Mouse (Mus musculus): ENCODE measurements around the gene Fip1l1. TPM values are rescaled to one million over a fixed set of nuclear protein-coding genes. Genes with fewer than 3 reads are reported as not detected.

Fip1l1 gene
- total and polyA plus RNA-seq, 3 experiments: 72.0 to 171 (median 83.1) TPM

- no peak overlapping the region for H3K4me2 ChIP-seq (ENCODE audit: insufficient read depth, low read depth, poor library complexity, severe bottlenecking)
- no peak overlapping the region for H3K4me3 ChIP-seq (replicated peaks in 1 of 3; ENCODE audit: low read depth in 2 of 3, low read length in 2 of 3, poor library complexity in 1 of 3)
Measured at GRCm38 (mm10) chr5:74647584-74647984, 112.3 kb downstream of the Fip1l1 start.

DNA sequence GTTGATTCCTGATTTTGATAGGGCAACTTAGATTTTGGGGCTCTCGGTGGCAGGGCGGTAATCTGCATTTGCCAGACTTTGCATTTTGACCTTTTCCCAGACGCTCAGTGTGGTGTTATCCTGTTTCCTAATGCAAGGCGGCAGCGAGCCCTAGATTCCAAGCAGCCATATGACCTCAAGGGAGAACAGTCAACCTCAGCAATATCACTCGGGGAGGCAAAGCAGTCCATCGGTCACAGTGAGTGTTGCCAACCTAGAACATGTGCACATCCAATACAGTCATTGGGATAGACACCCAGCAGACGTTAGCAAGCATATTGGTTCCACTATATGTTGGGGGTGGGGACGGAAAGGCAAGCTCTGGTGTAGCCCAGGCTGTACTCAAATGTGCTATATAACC lies 113.0 kb downstream of the Fip1l1 start:
- no peaks in the 10 kb centered on the region for H3K79me2 ChIP-seq (replicated peaks; ENCODE audit: control insufficient read depth, extremely low read depth, insufficient read depth, poor library complexity, severe bottlenecking)
- TF ChIP-seq SIN3A (IDR thresholded peaks at IDR 0.05; ENCODE audit: low read length) (no peak), HCFC1 (IDR thresholded peaks at IDR 0.05; ENCODE audit: low read depth, low read length) (no peak), EP300 (IDR thresholded peaks at IDR 0.05; ENCODE audit: low read length) (no peak)
- dilution Hi-C loops (cut with MboI; ENCODE audit: extremely low pct_ligation_motif_present, extremely low pct_unique_long_range_greater_than_20kb, low sequenced_read_pairs) (no loop called here), in situ Hi-C loops (cut with MboI; ENCODE audit: low pct_ligation_motif_present, low pct_unique_long_range_greater_than_20kb, low sequenced_read_pairs) (loop anchor here (25.0 kb wide), 1 partner anchor 514 kb away; the partner anchor contains the start of gene Pdgfra)
- H3K27ac ChIP-seq (ENCODE audit: insufficient read depth, low read depth): no peak overlapping the region
- no peaks in the 10 kb centered on the region for H3K9me3 ChIP-seq (replicated peaks; ENCODE audit: low read length)
- H3K4me2 ChIP-seq (ENCODE audit: insufficient read depth, low read depth, poor library complexity, severe bottlenecking): no peak overlapping the region
- no peaks in the 10 kb centered on the region for H3K27me3 ChIP-seq (replicated peaks)
- DNase-seq (ENCODE audit: extremely low read depth): no peak
- H3K36me3 ChIP-seq (replicated peaks in 1 of 2; ENCODE audit: control insufficient read depth in 1 of 2, insufficient read depth in 1 of 2, low read length in 1 of 2): no peaks in the 10 kb centered on the region
- no peak overlapping the region for H3K4me3 ChIP-seq (replicated peaks in 1 of 3; ENCODE audit: low read depth in 2 of 3, low read length in 2 of 3, poor library complexity in 1 of 3)
- no peaks in the 10 kb centered on the region for H3K4me1 ChIP-seq (ENCODE audit: control insufficient read depth in 1 of 2, insufficient read depth in 2 of 2)
- no peak overlapping the region for H3K9ac ChIP-seq (ENCODE audit: insufficient read depth, low read depth)

More at GRCm38 (mm10) chr5:74647584-74647984, 112.3 kb downstream of the Fip1l1 start:
- dilution Hi-C loops (cut with MboI; ENCODE audit: extremely low pct_ligation_motif_present, extremely low pct_unique_long_range_greater_than_20kb, low sequenced_read_pairs): no loop called here
- Histone ChIP-seq H3K9me3 (replicated peaks; ENCODE audit: low read length) (no peaks in the 10 kb centered on the region), H3K9ac (ENCODE audit: insufficient read depth, low read depth) (no peak overlapping the region), H3K27me3 (replicated peaks) (no peaks in the 10 kb centered on the region), H3K79me2 (replicated peaks; ENCODE audit: control insufficient read depth, extremely low read depth, insufficient read depth, poor library complexity, severe bottlenecking) (no peaks in the 10 kb centered on the region), H3K27ac (ENCODE audit: insufficient read depth, low read depth) (no peak overlapping the region), H3K4me1 (ENCODE audit: control insufficient read depth in 1 of 2, insufficient read depth in 2 of 2) (no peaks in the 10 kb centered on the region), H3K36me3 (replicated peaks in 1 of 2; ENCODE audit: control insufficient read depth in 1 of 2, insufficient read depth in 1 of 2, low read length in 1 of 2) (no peaks in the 10 kb centered on the region)
- DNase-seq (ENCODE audit: extremely low read depth): no peak
- in situ Hi-C loops (cut with MboI; ENCODE audit: low pct_ligation_motif_present, low pct_unique_long_range_greater_than_20kb, low sequenced_read_pairs): loop anchor here (25.0 kb wide), 1 partner anchor 515 kb away; the partner anchor contains the start of gene Pdgfra
- TF ChIP-seq ZC3H11A (IDR thresholded peaks at IDR 0.05; ENCODE audit: low read depth, low read length) (no peak), MAFK (IDR thresholded peaks at IDR 0.05; ENCODE audit: insufficient replicate concordance, low read length) (no peak), ZKSCAN1 (IDR thresholded peaks at IDR 0.05; ENCODE audit: borderline replicate concordance, low read depth, low read length) (no peak), ETS1 (conservative IDR thresholded peaks at IDR 0.05; ENCODE audit: low read depth, low read length) (no peak), USF2 (conservative IDR thresholded peaks at IDR 0.05; ENCODE audit: low read depth, low read length) (no peak), BHLHE40 (IDR thresholded peaks at IDR 0.05; ENCODE audit: low read depth, low read length) (no peak), MYC (IDR thresholded peaks at IDR 0.05; ENCODE audit: low read depth, low read length) (no peak), MAZ (IDR thresholded peaks at IDR 0.05; ENCODE audit: low read depth, low read length) (no peak), CTCF (conservative IDR thresholded peaks at IDR 0.05 in 1 of 2, IDR thresholded peaks at IDR 0.05 in 1 of 2; ENCODE audit: low read depth in 2 of 2, low read length in 2 of 2) (no peak), GABPA (IDR thresholded peaks at IDR 0.05; ENCODE audit: insufficient replicate concordance, low read depth, low read length) (no peak), ZNF384 (IDR thresholded peaks at IDR 0.05; ENCODE audit: low read depth, low read length) (no peak), E2F4 (IDR thresholded peaks at IDR 0.05; ENCODE audit: insufficient replicate concordance, low read depth, low read length) (no peak), TBP (conservative IDR thresholded peaks at IDR 0.05; ENCODE audit: low read depth, low read length) (no peak), MXI1 (IDR thresholded peaks at IDR 0.05; ENCODE audit: low read depth, low read length) (no peak)

Other genes starting within 250 kb of the Fip1l1 start
- 13.2 and 22.2 TPM in 2 replicates for gene Scfd2, start 3.7 kb upstream of the Fip1l1 start, total RNA-seq (2012; rRNA removed)
- gene Scfd2, start 3.7 kb upstream of the Fip1l1 start, total RNA-seq (2014; rRNA removed): 17.4 and 18.0 TPM in 2 replicates
- 13.1 and 14.4 TPM in 2 replicates for gene Scfd2, start 3.7 kb upstream of the Fip1l1 start, polyA plus RNA-seq (2012; ENCODE audit: insufficient read length, low read depth)
- 0.08 and 0.13 TPM in 2 replicates for gene Lnx1, start 167.5 kb downstream of the Fip1l1 start, total RNA-seq (2012; rRNA removed)
- 0.16 TPM in 2 replicates for gene Lnx1, start 167.5 kb downstream of the Fip1l1 start, total RNA-seq (2014; rRNA removed)
- gene Lnx1, start 167.5 kb downstream of the Fip1l1 start, polyA plus RNA-seq (2012; ENCODE audit: insufficient read length, low read depth): 0.26 and 0.35 TPM in 2 replicates